Mouse (Mus musculus) bone marrow macrophage, adult 2 months (primary cell): ENCODE results near the gene Cfd.

Experiments
- CTCF ChIP-seq: IDR thresholded peaks from 2 replicates; pipeline ENCODE4 v1.5.1; 2012; ENCODE audit warnings: low read depth, mild to moderate bottlenecking, low read length, moderate library complexity
- POLR2A ChIP-seq: IDR thresholded peaks from 2 replicates; pipeline ENCODE4 v1.6.1; 2012; ENCODE audit warnings: mild to moderate bottlenecking, low read depth, low read length, borderline replicate concordance

DNA sequence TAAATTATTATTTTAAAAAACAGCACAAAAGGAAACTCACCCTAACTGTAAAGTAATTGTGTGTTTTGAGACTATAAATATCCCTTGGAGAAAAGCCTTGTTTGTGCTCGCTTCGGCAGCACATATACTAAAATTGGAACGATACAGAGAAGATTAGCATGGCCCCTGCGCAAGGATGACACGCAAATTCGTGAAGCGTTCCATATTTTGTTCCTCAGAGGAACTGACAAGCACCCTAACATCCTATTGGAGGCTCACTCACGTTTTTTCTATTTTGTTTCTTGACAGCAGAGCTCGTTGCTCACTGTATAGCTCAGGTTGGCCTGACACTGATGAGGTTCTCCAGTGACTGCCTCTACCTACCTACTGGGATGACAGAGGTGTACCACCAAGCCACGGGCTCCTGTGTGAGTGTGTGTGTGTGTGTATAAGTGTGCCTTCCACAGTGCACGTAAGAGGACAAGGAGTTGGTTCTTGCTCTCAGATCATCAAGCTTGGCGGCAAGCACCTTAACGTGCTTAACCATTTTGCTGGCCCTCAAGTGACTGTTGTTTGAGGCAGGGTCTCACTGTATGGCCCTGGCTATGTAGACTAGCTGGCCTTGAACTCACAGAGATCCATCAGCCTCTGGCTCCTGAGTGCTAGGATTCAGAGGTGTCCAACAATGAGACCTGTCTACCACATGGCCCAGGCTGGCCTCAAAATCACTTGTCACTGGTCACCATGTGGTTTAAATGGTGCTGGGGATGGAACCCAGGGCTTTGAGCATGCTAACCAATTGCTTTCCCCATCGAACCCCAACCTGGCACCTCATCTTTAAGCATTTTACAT, 18.7 kb downstream of the Cfd start:
- TF ChIP-seq CTCF (no peak; the same call in 1 of the 2 replicates), POLR2A (no peak)
